ENCODE assay signal across 26 mouse cellular contexts in the genomic region with DNA sequence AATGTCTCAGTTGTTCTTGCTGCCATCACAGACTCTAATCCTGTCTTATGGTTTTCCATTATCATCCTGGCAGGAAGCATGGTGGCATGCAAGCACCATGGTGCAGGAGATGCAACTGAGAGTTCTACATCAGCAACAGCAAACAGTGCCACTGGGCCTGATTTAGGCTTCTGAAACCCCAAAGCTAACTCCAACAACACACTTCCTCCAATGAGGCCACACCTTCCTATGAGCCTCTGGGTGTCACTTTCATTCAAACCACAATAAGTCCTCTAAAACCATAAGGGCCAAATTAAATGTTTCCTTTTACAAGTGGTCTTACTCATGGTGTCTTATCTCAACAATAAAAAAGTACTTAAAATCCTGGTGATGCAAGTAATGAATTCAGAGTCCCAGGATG. TPM values are rescaled to one million over a fixed set of nuclear protein-coding genes. Genes with fewer than 3 reads are reported as not detected.
"Had no signal": no experiment of that assay in that cellular context is flagged by ENCODE, and none has a peak within 500 bp of the region (broad histone marks: within the 10 kb centered on the region; RNA-seq: fewer than 3 reads in every experiment).

No protein-coding gene starts in this region.

- ATAC-seq: midbrain, embryonic 16.5 days had no signal

- DNase-seq: lung, adult 18-20 months; lung, embryonic 14.5 days; lung, postnatal 10 days; lung, postnatal 4 days; midbrain, embryonic 14.5 days; retina, postnatal 1 day; right cerebral cortex, adult 18-20 months; right cerebral cortex, postnatal 14 days; thymus, adult 2 months; thymus, postnatal 25 days; thymus, postnatal 4 days had no signal

RNA-seq across cellular contexts. Expression of a gene that starts 37.3 kb away (rescaled TPM):
- total RNA-seq: megakaryocyte-erythroid progenitor cell, adult 5-6 weeks had no signal
- polyA plus RNA-seq: liver, embryonic 16.5 days; lung, embryonic 14.5 days; lung, embryonic 16.5 days; midbrain, embryonic 10.5 days; midbrain, embryonic 12.5 days; midbrain, embryonic 14.5 days; midbrain, embryonic 16.5 days; myocyte; neural tube, embryonic 11.5 days; neural tube, embryonic 13.5 days; neural tube, embryonic 15.5 days; spleen, adult 2 months; stomach, embryonic 15.5 days; stomach, postnatal 0 days; testis, adult 2 months; thymus, adult 2 months; urinary bladder, adult 2 months had no signal
